Mouse (Mus musculus): ENCODE measurements at regions not wholly inside any gene's neighbourhood (a gene's known extent, or its start where the extent isn't known, plus 50 kb on each side); places are given as distances from the start of the nearest gene placed in this dataset.

DNA sequence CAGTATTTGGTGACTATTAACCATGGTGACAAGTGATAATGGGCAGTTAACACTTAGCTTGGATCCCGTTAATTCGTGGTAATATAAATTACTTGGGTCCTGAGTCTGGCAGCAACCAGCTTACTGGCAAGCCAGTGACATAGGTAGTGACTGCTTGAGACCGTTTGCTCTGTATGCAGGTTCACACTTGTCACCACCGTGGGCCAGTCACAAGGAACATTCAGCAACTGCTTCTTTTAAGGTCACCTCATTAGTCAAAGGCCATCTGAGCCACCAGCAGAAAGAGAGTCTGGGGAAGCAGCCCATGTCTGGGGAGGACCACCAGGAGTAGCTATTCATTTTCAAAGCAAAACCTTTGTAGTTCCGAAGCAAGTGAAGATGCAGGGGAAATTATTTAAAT, 220.3 kb upstream of the Mgmt start:
- TF ChIP-seq CTCF (IDR thresholded peaks at IDR 0.05; ENCODE audit: control insufficient read depth, insufficient read depth, insufficient read length): no peak
- TF ChIP-seq CEBPB (IDR thresholded peaks at IDR 0.05; ENCODE audit: low read depth): no peak
- TF ChIP-seq MAX (IDR thresholded peaks at IDR 0.05): no peak
